Mouse (Mus musculus) ovary, postnatal 14 days (tissue): ENCODE data around the gene Plscr2.

Source experiments
- DNase-seq: peaks from one replicate; pipeline ENCODE4 v3.0.0; 2022; ENCODE audit warnings: low spot score

Plscr2 gene

DNA sequence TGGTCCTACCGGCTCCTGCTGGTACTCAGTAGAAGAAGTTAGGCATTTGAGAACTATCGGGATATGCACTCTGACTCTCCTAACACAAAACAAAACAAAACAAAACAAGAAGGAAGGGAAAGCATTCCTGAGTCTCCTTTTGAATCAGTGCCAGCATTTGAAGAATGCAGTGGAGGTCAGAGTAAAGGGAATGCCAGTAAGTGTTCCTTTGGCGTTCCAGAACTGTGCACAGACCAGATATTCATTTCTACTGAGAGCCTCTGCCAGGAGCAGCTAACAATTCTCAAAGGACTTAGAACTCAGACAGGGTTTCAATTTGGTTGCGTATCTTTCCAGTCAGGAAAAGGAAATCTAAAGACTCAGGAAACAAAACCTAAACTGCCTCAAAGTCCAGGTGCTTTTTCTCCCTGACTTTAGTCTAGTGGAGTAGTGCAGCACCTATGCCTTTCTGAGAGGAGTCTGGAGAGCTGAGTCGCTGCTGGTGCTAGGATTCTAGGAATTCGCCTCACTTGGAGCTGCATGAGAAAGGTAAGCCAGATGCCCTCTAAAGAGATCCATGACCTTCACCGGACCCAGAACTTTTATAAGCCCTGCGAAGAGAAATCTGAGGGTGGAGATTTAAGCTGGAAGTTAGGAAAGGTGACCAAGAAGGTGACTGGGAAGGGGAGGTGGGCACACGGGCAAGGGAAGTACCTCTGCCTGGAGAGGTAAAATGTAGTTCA is at the start of gene Plscr2:
Plscr2 (plus strand) TSS at position 117 of the 722 bp plus-strand sequence.
- no peak for DNase-seq

DNA sequence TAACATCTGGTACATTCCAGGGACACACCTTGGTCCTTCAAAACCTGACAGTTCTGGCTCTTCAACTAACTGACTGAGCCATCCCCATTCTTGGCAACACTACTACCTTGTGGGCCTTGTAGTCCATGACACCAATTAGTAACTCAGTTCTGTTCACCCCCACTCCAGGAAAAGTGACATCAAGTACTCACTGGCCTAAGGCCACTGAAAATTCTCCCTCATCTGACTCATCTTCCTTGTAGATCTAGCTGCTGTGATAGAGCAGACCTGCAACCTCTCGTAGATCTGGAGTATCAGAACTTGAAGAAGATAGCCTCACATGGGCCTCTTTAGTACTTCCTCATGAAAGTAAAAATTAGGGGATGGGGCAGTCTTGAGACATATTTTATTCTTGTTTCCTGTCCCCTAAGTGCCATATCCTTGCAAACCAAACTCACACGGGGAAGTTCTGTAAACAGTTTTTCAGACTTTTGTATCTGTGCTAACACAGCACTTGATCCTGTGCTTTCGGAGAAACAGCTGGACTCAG is 49.2 kb upstream of the Plscr2 start:
- DNase-seq, result no peak

DNA sequence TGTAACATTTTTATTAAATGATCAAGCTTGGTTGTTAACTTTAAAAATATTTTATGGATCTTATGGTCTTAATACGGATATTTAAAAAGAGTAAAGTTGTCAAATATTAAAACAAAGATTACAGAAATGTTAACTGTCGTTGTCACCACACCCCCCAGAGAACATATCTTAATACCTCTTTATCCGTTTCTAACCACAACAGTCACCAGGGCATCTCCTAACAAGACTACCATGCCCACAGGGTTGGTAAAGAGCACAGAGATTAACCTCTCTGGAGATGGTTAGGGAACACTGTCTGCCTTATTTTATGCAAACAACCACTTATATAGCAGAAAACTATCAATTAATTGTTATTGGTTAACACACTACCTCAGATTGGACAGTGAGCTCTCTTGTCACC is 48.6 kb upstream of the Plscr2 start:
- no peak for DNase-seq

DNA sequence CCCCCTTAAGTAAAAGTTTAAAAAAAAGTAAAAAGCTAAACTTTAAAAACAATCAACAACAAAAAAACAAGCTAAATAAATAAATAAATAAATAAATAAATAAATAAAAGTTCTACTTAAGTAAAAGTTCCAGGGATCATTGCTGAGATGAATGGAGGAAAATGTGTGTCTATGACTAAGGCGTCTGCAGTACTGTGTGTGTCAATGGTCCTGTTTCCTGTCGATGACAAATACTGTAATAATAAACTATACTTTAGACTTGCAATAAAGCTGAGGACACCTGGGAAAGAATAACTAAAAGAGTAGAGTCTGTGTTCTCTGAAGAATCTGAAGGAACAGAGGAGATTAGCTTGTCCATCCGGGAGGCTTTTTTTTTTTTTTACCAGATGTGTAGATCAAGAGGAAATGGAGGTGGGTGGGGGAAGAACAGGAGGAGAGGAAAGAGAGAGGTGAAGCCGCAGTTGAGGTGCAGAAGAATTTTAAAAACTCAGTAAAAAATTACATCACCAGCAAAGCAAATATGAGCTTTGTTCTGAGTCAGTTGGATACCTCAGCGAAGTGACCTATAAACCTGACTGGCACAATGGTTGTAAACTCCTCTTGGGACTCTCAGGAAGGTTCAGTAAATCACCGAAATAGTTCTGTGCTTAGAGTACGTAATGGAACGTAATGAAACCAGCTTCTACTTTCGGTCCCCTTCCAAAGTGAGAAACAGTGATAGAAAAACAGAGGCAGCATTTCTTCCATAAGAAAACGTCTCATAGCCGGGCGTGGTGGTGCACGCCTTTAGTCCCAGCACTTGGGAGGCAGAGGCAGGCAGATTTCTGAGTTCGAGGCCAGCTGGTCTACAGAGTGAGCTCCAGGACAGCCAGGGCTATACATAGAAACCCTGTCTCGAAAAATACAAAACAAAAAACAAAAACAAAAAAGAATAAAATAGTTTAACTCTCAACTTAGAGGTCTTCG is 46.3 kb upstream of the Plscr2 start:
- DNase-seq, result no peak

DNA sequence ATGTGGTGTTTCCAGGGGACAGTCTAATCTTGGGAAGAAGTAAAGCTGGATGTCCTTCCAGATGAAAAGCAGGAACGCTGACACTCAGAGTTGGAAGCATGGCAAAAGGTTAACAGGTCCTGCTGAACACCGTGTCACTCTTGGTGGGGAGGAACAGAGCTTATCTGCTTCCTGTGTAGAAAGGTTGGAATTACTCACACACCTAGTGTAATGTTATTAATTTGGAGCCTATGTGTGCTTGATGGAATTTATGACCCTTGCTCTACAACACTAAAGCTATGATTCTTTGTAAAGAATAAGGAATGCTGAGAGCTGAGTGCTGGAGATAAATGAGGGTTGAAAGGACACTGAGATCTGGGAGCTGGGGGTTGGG is 45.6 kb upstream of the Plscr2 start:
- DNase-seq, result no peak

DNA sequence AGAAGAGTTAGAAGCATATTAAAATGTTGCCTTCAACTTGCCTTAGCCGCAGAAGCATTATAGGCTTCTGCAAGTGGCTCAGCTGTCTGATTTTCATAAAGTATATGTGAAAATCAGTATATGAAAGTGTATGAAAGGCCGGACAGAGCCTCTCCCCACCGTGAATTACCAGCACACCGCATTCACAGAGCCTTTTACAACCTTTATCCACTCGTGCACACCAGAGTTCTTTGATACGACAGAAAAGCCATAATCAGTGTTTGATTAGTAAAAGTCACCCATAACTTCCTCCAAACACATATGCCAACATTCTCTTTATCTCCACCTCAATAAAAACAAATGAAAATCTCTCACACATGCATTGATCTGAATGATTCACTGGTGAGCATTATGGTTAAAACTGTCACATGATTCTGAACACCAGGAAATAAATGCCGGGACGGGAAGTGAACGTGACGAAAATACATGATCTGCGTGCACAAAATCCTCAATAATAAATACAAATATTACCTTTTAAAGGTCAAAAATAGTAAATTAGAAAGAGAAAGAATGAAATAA is 40.4 kb upstream of the Plscr2 start:
- no peak for DNase-seq

DNA sequence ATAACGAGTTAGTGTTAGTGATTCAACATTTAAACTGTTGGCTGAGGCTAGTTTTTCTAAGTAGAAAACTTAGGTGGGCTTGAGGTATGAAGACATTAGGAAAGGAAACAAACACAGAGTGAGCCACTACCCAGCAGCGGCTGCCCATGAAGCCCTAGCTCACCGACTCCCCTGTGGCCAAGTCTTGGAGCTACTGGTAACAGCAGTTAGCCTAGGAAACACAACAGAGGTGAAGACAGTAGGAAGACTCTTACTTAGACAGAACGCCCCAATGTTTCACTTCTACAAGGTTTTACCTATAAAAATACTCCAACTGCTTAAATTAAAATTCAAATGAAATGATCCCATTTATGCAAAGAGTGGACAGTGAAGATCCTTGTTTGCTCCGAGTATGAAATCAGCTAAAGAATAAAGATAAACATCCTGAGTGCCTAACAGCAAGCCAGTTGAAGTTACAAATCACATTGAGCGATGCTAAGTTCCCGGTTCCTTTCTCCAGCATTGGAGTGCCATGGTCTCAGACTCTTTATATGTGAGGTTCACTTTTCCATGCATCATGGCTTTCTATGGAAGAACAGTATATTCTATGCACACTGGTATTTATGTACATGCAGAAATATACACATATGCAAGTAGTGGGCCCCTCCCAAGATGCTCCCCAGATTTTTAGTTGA is 26.5 kb upstream of the Plscr2 start:
- DNase-seq, result no peak

DNA sequence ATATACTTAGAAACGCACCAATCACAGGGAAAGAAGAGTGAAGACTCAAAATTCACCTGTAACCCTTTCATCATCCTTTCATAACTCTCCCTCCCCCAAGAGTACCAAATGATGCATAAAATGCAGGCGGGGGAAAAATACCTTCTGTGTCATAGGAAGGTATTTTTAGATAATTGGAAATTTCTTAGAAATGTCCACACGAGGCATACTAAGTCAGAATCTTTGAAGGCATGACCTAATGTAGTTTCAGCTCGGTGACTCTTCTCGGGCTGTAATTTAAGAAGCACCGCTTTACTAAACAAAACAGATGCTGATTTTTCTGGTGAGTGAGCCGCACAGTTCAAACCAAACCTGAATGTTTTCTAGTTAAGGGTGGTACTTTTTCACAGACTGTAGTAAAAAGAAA is 26.0 kb upstream of the Plscr2 start, which contains the start of gene Plscr1:
Plscr1 (plus strand) TSS at position 304 of the 406 bp plus-strand sequence.
- DNase-seq, result no peak

DNA sequence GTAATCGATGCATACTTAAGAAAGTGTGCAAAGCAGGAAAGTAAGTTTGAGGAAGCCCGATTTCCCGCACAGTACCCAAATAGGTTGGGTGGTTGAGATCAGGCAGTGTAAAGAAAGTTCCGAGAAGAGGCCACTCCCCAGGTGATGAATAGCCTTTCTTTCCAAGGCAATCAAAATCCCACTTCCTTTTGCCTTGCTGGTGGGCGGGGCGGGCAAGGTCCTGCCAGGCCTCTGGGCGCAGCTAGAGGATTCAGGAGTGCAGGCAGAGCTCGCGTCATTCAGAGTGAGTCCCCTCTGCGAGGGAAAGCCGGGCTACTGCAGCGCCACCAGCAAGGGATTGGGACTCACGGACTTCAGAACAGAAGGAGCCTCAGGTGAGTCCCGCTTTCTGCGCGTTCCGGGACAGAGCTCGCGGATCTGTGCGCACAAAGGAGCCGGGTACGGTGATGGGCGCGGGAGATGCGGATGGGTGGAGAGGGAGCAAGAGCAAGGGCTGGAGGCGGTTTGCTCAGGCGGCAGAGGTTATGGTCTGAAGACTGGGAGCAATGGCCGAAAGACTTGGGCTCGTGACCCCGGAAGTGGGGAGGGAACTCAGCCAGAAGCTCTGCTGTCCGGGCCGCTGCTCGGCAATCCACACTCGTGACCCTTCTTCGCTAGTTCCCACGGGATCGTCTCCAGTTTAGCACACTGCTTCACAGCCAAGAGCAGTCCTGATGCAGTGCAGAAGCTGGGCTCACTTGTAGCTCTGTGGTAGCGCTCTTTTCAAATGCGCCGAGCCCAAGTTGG is 25.2 kb upstream of the Plscr2 start:
- DNase-seq, result peak; percentile 63

DNA sequence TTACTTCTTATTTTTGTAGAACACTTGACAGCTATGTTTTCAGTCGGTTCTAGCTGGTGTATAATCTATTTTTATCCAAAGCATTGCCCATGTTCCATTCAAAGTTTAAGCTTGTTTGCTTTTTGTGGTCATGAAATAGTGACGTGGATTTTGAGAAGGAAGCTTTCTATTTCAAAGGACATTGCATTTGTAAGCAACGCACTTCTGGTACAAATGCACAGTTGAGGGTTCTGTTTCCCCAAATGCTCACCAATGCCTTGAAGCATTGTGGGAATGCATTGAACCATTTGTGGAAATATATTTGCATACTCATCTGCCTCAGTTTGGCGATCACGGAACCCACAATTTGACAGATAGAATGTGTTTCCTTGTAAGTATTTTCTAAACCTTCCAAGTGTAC is 22.7 kb upstream of the Plscr2 start:
- no peak for DNase-seq

DNA sequence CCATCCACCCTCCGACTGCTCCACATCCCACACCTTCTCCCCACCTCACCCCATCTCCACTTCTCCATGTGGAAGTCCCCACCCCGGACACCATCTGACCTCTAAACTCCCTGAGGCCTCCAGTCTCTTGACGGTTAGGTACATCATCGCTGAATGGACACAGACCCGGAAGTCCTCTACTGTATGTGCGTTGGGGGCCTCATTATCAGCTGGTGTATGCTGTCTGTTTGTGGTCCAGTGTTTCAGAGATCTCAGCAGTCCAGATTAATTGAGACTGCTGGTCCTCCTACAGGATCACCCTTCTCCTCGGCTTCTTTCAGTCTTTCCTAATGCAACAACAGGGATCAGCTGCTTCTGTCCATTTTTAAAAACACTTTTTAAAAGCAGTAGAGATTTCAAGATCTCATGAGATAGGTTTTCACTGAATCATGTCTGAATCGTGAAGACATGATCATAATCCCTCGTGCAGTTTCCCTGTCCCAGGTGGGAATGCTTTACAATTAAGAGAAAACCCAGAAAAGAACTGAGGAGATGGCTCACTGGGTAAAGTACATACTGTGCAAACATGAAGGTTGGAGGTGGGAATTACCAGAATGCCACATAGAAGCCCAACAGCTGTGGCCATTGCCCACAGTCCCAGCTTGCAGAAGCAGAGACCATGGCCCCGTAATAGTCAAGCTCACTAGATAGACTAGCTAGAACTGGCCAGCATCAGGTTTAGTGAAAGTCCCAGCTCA is 21.6 kb upstream of the Plscr2 start:
- DNase-seq, result no peak

DNA sequence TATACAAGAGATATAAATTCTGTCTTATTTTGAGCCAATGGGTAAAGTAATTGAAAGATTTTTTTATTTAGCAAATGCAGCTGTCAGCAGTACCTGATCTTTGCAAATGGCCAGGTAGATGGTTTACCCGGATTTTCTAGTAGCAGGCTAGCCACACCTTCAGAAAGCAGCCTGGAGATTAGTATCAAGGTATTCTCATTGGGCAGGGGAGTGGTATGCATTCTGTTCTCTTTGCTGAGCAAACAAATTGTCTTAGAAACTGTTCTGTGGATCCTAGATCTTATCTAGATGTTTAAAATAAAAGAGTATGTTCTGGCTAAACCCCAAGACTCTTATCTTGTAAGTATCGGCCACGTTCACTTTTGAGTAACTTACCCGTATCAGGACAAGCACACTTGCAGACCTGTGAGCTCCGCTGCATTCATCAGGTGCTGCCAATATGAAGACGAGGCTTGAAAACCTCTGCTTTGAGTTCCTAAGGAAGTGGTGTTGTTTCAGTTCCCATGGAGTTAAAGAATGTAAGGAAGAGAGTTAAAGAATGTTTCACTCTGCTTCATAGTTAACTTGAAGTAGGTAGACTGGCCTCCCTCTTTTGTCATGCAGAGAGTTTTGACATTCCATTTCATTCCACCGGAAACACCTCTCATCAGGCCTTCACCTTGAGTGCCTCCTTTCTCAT is 14.8 kb upstream of the Plscr2 start:
- no peak for DNase-seq

DNA sequence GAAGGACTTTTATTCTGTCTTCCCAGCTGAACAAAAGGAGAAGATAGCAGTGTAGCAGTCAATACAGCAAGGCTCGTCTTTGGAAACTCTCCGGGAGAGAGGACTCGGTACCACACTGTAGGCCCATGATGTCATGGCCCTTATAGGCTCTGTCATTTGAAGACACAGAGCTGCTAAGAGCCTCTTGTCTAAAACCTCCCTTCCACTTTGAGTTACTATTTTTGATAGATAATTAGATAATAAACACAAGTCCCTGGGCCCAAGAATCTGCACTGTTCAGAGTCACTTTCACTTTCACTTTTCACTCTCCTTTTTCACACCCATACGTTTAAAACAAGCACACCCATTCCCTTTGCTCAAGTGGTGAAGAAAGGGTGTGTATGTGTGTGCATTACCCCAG is 9.7 kb upstream of the Plscr2 start:
- DNase-seq, result no peak

DNA sequence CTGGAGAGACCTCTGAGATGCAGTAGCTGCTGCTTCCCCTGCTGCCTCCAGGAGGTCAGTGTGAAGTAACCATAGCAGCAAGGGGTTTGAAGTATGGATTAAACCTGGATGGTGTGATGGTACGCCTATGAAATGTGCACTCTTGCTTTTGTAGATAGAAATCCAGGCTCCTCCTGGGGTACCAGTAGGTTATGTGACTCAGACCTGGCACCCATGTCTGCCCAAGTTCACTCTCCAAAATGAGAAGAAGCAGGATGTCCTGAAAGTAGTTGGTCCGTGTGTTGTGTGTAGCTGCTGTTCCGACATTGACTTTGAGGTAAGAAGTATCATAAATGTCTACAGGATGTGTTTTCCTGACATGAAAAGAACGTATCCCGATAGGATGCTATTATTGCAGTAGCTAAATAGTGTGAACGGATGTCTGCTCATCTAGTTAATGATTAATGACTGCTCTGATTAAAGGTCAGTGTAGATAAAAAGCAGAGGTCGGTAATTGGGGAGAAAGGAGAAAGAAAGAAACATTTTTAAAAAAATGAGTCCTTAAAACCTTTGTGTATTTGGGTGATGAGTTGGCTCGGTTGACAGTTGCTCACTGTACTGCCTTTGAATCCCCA is 8.7 kb upstream of the Plscr2 start:
- DNase-seq, result no peak

DNA sequence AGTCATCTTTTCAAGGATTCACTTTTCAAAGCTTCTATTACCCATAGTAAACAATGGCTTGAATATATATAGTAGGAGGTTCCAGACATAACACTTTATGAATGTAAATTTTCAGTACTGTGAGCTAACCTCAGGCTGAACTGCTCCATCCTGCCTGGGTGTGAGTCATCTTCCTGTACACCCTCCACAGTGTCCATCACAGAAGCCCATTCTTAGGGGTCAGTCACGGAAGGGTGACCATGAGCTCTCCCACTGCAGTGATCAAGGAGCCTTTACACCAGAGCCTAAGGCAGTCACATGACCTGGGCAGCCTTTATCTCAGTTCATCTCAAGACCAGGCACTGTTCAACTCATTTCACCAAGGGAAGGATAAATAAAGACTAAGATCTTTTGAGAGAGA is 7.7 kb upstream of the Plscr2 start:
- no peak for DNase-seq

DNA sequence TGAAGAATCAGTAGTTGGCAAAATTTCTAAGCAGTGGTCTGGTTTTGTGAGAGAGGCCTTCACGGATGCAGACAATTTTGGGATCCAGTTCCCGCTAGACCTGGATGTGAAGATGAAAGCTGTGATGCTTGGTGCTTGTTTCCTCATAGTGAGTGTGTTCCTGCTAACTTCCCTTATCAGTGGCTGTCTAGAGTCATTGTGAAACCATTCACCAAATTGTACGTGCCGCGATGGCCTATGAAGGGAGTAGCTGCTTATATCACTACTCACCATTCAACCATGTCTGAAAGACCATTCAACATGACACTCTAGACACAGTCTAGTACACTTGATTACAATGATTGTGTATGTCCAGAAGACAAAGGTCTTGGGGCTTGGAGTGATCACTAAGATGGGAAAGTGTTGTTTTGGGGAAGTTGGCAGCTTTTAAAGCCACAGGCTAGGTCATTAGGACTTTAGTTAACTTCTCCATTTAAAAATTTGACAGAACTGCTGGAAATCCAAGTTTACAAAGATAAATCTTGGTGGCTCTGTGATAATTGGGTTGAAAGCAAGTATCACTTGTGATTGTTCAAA is 5.5 kb upstream of the Plscr2 start:
- DNase-seq, result no peak

DNA sequence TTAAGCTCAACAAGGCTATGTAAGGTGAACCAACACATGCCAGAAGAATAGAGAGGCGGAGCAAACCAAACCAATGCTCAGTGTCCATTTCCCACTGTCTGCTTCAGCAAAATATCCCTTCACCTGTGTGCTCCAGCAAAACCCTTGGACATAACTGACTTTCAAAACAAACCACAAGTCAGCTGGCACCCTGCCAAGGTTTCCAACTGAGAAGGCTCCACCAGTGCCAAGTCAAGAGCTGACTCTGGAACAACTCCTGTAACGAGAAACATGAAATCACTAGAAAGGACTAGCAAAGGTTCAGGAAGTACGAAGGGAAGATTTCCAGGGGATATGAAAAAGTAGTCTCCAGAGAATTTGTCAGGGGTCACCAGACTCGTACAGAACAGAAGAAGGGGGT is 4.5 kb upstream of the Plscr2 start:
- DNase-seq, result peak; percentile 63

DNA sequence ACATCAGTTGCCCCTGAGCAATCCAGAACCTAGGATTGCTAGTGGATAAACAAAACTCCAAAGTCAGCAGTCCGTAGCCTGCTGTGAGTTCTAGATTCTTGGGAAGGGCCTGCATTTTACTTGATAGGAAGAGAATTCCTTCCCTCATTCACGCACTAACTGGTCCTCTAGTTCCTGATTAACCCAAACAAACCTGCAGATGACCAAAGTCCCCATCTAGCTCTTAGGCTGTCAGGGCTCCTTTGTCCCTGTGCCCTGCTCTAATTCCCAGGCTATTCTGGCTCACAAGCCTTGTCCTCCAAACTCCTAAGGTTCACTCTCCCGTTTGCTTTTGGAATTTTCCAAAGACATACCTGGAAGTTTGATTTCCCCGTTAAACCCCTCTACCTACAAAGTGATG is 2.8 kb upstream of the Plscr2 start:
- no peak for DNase-seq

DNA sequence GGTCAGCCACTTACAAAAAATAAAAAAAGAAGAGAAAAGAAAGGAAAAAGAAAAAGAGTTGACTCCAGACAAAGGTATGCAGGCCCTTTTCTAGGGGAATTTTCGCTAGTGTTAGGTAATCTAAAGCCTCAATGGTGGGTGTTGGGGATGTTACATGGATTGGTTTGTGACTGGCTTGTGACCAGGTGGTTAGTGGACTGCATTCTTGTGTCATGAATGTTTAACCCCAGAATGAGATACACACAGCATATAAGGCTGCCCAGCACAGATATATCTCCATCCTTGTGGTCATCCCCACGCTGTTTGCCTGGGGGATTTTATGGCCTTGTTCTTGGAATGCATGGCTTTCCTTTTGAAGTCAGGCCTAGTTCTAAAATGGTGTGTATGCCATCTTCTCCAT is 2.1 kb upstream of the Plscr2 start:
- DNase-seq, result no peak
